Mouse (Mus musculus) brain, embryonic 14.5 days (tissue): ENCODE data around the gene Boc. TPM values are rescaled to one million over a fixed set of nuclear protein-coding genes. Genes with fewer than 3 reads are reported as not detected.

Source experiments
- DNase-seq: peaks from one replicate; pipeline ENCODE4 v3.0.0-alpha.2; 2011; ENCODE audit warnings: low read depth
- CTCF ChIP-seq: fragments of 200-500 bp; IDR thresholded peaks from 2 replicates; pipeline ENCODE4 v1.5.1; 2012; ENCODE audit warnings: inconsistent platforms, mild to moderate bottlenecking, moderate library complexity, borderline replicate concordance; ENCODE audit not compliant: insufficient read depth, insufficient read length; ENCODE audit errors: extremely low read depth
- POLR2A ChIP-seq: fragments of 200-500 bp; IDR thresholded peaks from 2 replicates; pipeline ENCODE4 v1.6.1; 2012; ENCODE audit warnings: mild to moderate bottlenecking, inconsistent platforms, borderline replicate concordance; ENCODE audit not compliant: poor library complexity, insufficient read depth, insufficient read length, severe bottlenecking; ENCODE audit errors: extremely low read depth
- polyA plus RNA-seq: library from polyadenylated mRNA; depleted of rRNA; stranded (reverse); fragments of >200 nt; gene quantifications from 2 replicates; pipeline ENCODE4 v1.2.3, GENCODE M21; 2012

Gene Boc
- polyA plus RNA-seq, 1 experiment = 20.2 TPM

DNA sequence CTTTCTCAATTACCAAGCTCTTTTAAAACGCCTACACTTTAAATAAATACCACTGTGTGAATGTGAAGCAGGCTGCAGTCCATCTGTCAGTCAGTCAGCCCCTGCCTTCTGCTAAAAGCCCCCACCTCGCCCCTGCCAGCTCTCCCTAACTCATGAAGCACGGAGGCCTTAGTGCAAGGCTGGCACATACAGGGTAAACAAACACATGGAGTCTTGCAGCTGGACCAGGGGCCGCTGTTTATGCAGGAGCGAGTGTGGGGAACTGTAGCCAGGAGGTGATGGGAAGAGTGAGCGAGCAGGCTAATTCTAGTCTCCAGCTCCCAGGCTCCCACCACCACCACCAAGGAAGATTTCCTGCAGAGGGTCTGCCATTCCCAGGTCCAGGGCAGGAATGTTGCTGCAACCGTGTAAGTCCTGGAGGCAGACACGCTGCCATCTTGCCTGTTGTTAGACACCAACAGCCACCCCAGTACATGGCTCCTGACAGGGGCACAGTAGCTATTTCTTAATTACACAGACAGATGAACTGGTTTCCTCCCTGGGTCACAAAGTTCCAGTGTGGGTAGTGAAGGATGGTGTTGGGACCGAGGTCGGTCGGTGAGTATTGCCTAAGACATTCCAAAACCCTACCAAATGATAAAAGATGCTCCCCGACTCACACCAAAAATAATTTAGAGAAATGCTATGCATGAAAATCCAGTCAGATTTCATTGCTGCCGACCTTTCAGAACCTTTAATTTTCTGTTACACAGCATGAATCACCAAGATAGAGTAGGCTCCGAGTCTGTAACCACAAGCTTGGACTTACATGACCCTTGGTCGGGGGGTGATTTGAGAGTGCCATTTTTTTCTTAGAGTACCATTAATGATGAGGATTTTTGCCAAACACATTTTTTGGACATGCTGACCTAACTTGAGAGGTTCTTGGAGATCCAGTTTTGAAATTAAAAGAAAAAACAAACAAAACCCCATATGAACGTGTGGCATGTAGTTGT lies 20.0 kb downstream of the Boc start:
- DNase-seq = peak; percentile 91

GRCm38 (mm10) chr16:44534122-44534521 lies 24.6 kb downstream of the Boc start:
- no peak for DNase-seq
- TF ChIP-seq POLR2A = no peak
- no peak for TF ChIP-seq CTCF

More for the DNA sequence above, 20.0 kb downstream of the Boc start:
- TF ChIP-seq POLR2A (no peak), CTCF (no peak)

GRCm38 (mm10) chr16:44533522-44533921 lies 25.2 kb downstream of the Boc start:
- no peak for TF ChIP-seq CTCF
- TF ChIP-seq POLR2A = no peak
- peak; percentile 62 for DNase-seq

DNA sequence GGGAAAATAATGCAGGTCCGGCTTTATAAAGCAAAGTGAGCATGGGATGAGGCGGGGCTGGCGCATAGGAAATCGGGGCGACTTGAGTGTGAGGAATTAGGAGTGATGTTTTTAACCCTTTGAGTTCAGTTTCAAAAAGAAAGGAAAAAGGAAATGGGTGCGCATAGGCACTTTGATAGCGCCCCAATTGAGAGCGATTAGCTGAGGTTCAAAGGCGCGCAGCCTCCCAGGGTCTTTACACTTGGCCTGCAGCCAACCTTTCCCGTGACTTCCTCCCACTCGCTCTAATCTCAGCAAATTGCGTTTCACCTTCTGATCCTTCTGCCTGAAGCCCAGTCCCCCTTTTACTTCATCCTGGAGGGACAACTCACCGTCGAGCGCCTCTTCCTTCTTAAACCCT lies 25.8 kb downstream of the Boc start:
- no peak for TF ChIP-seq POLR2A
- peak; percentile 72 for DNase-seq

- TF ChIP-seq CTCF (no peak), POLR2A (no peak)
- peak; percentile 61 for DNase-seq
Observed at GRCm38 (mm10) chr16:44531239-44531797, 27.4 kb downstream of the Boc start.

GRCm38 (mm10) chr16:44530829-44531228 lies 27.9 kb downstream of the Boc start:
- no peak for TF ChIP-seq CTCF
- no peak for TF ChIP-seq POLR2A
- peak; percentile 99 for DNase-seq

DNA sequence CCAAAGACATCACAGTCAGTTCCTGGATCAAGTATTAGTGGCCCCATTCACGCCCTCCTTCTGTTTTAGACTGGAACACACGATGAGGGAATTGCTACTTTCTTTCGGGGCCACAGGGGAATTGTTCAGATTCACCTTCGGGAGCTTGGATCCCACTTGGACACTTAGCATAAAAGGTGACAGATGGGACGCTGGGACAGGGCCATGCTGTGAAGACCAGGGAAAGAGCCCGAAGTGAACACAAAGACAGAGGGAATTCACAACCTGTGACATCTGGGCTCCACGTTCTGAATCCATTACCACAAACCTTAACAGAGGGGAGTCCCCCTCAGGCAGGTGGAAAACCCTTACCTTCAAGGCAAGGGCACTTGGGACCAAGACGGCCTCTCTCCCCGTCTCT lies 28.5 kb downstream of the Boc start:
- peak; percentile 90 for DNase-seq

DNA sequence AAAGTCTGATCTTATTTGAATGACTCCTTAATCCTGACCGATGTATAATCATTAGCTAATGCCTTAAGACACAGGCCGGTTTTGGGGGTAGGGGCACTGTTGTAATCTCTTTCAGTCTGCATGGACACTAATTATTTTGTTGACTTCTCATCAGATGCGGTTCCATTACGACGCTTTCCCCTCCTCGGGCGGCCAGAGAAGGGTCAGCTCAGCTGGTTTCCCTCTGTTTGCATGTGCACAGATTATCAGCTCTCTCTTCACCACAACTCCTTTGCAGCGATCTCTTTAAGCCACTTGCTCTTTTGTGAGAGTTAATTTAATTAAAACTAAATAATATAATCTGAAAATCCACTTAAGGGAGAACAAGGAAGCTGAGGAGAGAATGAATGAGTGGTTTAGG lies 29.0 kb downstream of the Boc start:
- no peak for TF ChIP-seq CTCF
- TF ChIP-seq POLR2A = no peak
- DNase-seq = peak; percentile 66

More for the DNA sequence above, 28.5 kb downstream of the Boc start:
- TF ChIP-seq CTCF (no peak), POLR2A (no peak)

GRCm38 (mm10) chr16:44528955-44529354 lies 29.7 kb downstream of the Boc start:
- TF ChIP-seq CTCF = no peak
- no peak for TF ChIP-seq POLR2A
- DNase-seq = no peak

GRCm38 (mm10) chr16:44527218-44527905 lies 31.3 kb downstream of the Boc start:
- peak; percentile 80 for DNase-seq
- TF ChIP-seq POLR2A = no peak

DNA sequence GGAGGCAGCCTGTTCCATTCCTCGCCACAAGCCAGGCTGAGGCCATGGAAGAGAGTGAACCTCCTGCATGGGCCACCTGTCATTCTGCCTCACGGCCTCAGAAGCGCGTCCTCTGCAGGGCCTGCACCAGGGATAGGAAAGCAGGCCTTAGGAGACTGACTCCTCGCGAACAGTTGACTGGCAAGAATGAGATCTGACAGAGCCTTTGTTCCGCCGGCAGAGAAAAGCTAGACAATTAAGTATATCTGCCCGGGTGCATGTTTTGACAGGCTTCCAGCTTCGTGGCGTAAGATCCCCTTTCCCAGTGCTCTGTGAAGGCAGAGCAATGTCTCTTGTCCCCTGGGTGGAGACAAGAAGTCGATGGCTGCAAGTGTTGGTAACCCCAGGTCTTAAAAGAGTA lies 32.0 kb downstream of the Boc start:
- DNase-seq = peak; percentile 88
- no peak for TF ChIP-seq POLR2A
- no peak for TF ChIP-seq CTCF

DNA sequence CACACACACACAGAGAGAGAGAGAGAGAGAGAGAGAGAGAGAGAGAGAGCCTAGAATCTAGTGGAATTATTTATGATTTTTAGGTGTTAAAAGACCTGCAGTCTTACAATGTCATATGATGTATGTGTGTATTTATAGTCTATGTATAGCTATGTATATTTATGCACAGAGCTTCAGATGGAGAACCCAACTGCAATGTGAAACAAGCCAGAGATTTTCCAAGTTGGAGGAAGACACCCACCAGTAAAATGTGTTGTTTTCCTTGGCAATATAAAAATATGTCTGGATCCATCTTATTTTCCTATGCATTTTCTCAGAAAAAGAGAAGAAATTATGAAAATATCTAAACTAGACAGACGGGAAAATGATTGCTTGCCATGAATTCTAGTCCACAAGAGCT lies 32.7 kb downstream of the Boc start:
- TF ChIP-seq CTCF (no peak), POLR2A (no peak)
- peak; percentile 62 for DNase-seq
